ENCODE assay signal across 8 mouse cellular contexts in the genomic region with DNA sequence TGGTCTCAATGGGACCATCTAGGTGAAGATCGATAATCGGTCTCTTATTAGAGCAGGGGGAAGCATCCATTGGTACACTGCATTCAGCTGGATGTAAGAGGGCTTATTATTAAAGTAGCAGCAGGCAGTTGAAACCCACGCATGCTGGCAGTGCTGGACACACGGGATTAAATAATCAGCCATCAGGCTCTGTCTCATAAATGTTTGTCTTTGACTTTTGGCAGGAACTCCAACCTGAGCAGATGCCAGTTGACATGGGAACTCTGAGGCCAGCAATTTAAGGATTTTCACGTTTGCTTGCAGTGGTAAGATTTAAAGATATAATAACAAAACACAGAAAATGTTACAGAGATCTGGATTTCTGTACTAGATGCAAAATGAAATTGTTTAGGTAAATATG.
DNase-seq lines count a peak whose midpoint lies in the region; ATAC-seq and TF ChIP-seq lines count a peak whose summit lies in the region.
"Had no signal": no experiment of that assay in that cellular context is flagged by ENCODE, and none has a peak within 500 bp of the region (broad histone marks: within the 10 kb centered on the region; RNA-seq: fewer than 3 reads in every experiment).

No protein-coding gene starts in this region.

- H3K27me3 ChIP-seq in midbrain, embryonic 14.5 days (ENCODE audit: control insufficient read depth, insufficient read depth, low read length): no peaks in the 10 kb centered on the region
- H3K27me3 ChIP-seq in midbrain, embryonic 13.5 days: no peaks in the 10 kb centered on the region
- H3K27me3 ChIP-seq in limb, embryonic 10.5 days (ENCODE audit: low read depth, poor library complexity, severe bottlenecking): no peaks in the 10 kb centered on the region
- no peaks in the 10 kb centered on the region for H3K27me3 ChIP-seq in thymus, adult 2 months (ENCODE audit: control insufficient read depth, insufficient read depth, low read length)
- H3K27me3 ChIP-seq: liver, embryonic 15.5 days had no signal

- no peak for TF ChIP-seq CTCF in thymus, adult 2 months (IDR thresholded peaks at IDR 0.05; ENCODE audit: borderline replicate concordance, control insufficient read depth, extremely low read depth, insufficient read depth, low read length, poor library complexity)

- WGBS in midbrain, embryonic 14.5 days: 58% methylated on average over 5 of the region's 5 CpGs
- WGBS in midbrain, embryonic 13.5 days: 55% methylated on average over 5 of the region's 5 CpGs
- whole genome bisulfite sequencing in limb, embryonic 10.5 days: 85% methylated on average over 5 of the region's 5 CpGs
- 63% methylated on average over 5 of the region's 5 CpGs for WGBS in thymus, adult 2 months

- no peaks in the 10 kb centered on the region for H3K9me3 ChIP-seq in midbrain, embryonic 14.5 days (ENCODE audit: control insufficient read depth, low read length)
- 0 out of 2 replicates have a peak, but pooled peaks cover 2% of the 10 kb centered on the region for H3K9me3 ChIP-seq in midbrain, embryonic 13.5 days
- H3K9me3 ChIP-seq in limb, embryonic 10.5 days (replicated peaks): no peaks in the 10 kb centered on the region
- H3K9me3 ChIP-seq: liver, embryonic 15.5 days had no signal

- H3K4me2 ChIP-seq in midbrain, embryonic 14.5 days (ENCODE audit: low read length): no peak overlapping the region
- H3K4me2 ChIP-seq in midbrain, embryonic 13.5 days (replicated peaks): no peak overlapping the region
- H3K4me2 ChIP-seq: liver, embryonic 15.5 days had no signal

- no peak overlapping the region for H3K9ac ChIP-seq in midbrain, embryonic 14.5 days (replicated peaks; ENCODE audit: low read length)
- H3K9ac ChIP-seq in midbrain, embryonic 13.5 days (replicated peaks): no peak overlapping the region
- H3K9ac ChIP-seq: liver, embryonic 15.5 days had no signal

- H3K4me3 ChIP-seq in midbrain, embryonic 14.5 days (replicated peaks; ENCODE audit: low read depth, low read length): no peak overlapping the region
- H3K4me3 ChIP-seq in midbrain, embryonic 13.5 days (replicated peaks): no peak overlapping the region
- H3K4me3 ChIP-seq in limb, embryonic 10.5 days: no peak overlapping the region
- H3K4me3 ChIP-seq in thymus, adult 2 months (ENCODE audit: control insufficient read depth, insufficient read depth, low read length): no peak overlapping the region
- H3K4me3 ChIP-seq: liver, embryonic 15.5 days had no signal

- H3K36me3 ChIP-seq in midbrain, embryonic 14.5 days (ENCODE audit: control insufficient read depth, insufficient read depth, low read length): no peaks in the 10 kb centered on the region
- no peaks in the 10 kb centered on the region for H3K36me3 ChIP-seq in midbrain, embryonic 13.5 days
- no peaks in the 10 kb centered on the region for H3K36me3 ChIP-seq in limb, embryonic 10.5 days
- no peaks in the 10 kb centered on the region for H3K36me3 ChIP-seq in thymus, adult 2 months (ENCODE audit: control insufficient read depth, insufficient read depth, low read length)
- H3K36me3 ChIP-seq: liver, embryonic 15.5 days had no signal

- peak; percentile 23 for DNase-seq in midbrain, embryonic 14.5 days
- DNase-seq in cerebellum, adult 9-11 months: peak; percentile 17
- DNase-seq in heart, postnatal 36 days: peak; percentile 21 to 22
- DNase-seq in limb, embryonic 10.5 days (ENCODE audit: low spot score): no peak
- no peak for DNase-seq in thymus, adult 2 months

- no peak for ATAC-seq in midbrain, embryonic 14.5 days (ENCODE audit: low FRiP score, low TSS enrichment)
- no peak for ATAC-seq in midbrain, embryonic 13.5 days
- no peak for ATAC-seq in activated CD4-positive, CD25-positive, alpha-beta regulatory T cell, adult 4 months

- TF ChIP-seq POLR2A in thymus, adult 2 months (IDR thresholded peaks at IDR 0.05; ENCODE audit: control insufficient read depth, extremely low read depth, insufficient read depth, low read length, poor library complexity): no peak

- no peak overlapping the region for H3K27ac ChIP-seq in midbrain, embryonic 14.5 days (replicated peaks; ENCODE audit: low read depth, low read length)
- no peak overlapping the region for H3K27ac ChIP-seq in midbrain, embryonic 13.5 days
- H3K27ac ChIP-seq in limb, embryonic 10.5 days: no peak overlapping the region
- no peak overlapping the region for H3K27ac ChIP-seq in thymus, adult 2 months (ENCODE audit: control insufficient read depth, insufficient read depth, low read length)
- H3K27ac ChIP-seq: liver, embryonic 15.5 days had no signal

- H3K4me1 ChIP-seq in midbrain, embryonic 14.5 days (ENCODE audit: control insufficient read depth, insufficient read depth, low read length): no peaks in the 10 kb centered on the region
- H3K4me1 ChIP-seq in midbrain, embryonic 13.5 days (replicated peaks): no peaks in the 10 kb centered on the region
- H3K4me1 ChIP-seq in limb, embryonic 10.5 days: no peaks in the 10 kb centered on the region
- H3K4me1 ChIP-seq in thymus, adult 2 months (replicated peaks; ENCODE audit: control insufficient read depth, insufficient read depth, low read length): no peaks in the 10 kb centered on the region
- H3K4me1 ChIP-seq: liver, embryonic 15.5 days had no signal

- intact Hi-C loops in heart, postnatal 36 days (cut with DNase I): loop anchor here (2.0 to 5.0 kb wide), 2 partner anchors 314 to 630 kb away; no protein-coding TSS in a partner anchor

Comparison
In these comparisons a context has a peak if more than half of its experiments do, and no peak if none do; other contexts are left out.
1. DNase-seq: peak in midbrain, embryonic 14.5 days (single experiment), cerebellum, adult 9-11 months (single experiment) and heart, postnatal 36 days (2 of 2); none in limb, embryonic 10.5 days (single experiment) and thymus, adult 2 months (single experiment).